Mouse (Mus musculus) B cell, adult 67 days (primary cell): Measurements from ENCODE around the gene Mup12. TPM values are rescaled to one million over a fixed set of nuclear protein-coding genes. Genes with fewer than 3 reads are reported as not detected.

Source experiments
- total RNA-seq, 2 experiments: library from RNA; stranded (reverse); gene quantifications; 4 replicates each; pipeline ENCODE4 v1.2.4; 2023

Mup12 gene
- not detected for total RNA-seq

GRCm38 (mm10) chr4:60741226-60741625 is at the start of gene Mup12:
Mup12 (minus strand) TSS chr4:60741326.

Other genes starting within 250 kb of the Mup12 start
- not detected for gene Mup1, start 239.4 kb downstream of the Mup12 start, total RNA-seq
- gene Mup10, start 159.1 kb downstream of the Mup12 start, total RNA-seq: not detected
- not detected for gene Mup11, start 78.9 kb downstream of the Mup12 start, total RNA-seq
- gene Mup22, start 80.1 kb upstream of the Mup12 start, total RNA-seq: not detected